Mouse (Mus musculus): ENCODE data around the gene Gc. TPM values are rescaled to one million over a fixed set of nuclear protein-coding genes. Genes with fewer than 3 reads are reported as not detected.

Gc gene
- not detected for polyA plus RNA-seq (2017; shearing (Covaris generic))

DNA sequence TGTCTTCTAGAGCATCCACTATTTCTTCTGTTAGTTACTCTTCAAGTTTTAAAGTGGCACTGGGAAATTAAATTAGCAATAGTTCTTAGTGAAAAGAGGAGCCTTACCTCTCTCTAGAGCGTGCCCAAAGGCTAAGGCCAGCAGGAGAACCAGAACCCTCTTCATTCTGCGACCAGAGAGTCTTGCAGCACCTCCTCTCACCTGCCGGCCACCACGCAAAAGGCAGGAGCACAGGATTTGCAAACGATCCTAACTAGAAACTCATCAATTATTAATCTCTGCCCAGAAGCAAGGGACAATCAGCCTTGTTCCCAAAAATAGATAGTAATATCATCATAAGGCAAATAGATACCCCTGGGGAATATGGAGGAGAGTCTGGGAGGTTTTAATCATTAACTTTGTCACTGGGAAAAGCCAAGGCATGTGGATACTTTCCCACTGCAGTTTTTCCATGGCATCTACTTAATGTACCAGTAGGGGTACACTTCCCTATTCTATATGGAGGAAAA is at the start of gene Gc:
Gc (minus strand) TSS at position 345 of the 509 bp plus-strand sequence.

Other genes starting within 250 kb of the Gc start
- not detected for gene Npffr2, start 69.5 kb upstream of the Gc start, polyA plus RNA-seq (2017; shearing (Covaris generic))